Mouse (Mus musculus) layer of hippocampus, adult 9-11 months (tissue): ENCODE measurements around the gene Dclk3.

Source experiments
- DNase-seq: peaks from one replicate; pipeline ENCODE4 v3.0.0; 2022

Dclk3 gene

GRCm38 (mm10) chr9:111438904-111439835 is at the start of gene Dclk3:
Gene Dclk3, plus strand, starts transcription at chr9:111439081.
- DNase-seq, result no peak

GRCm38 (mm10) chr9:111390016-111390415 is 48.9 kb upstream of the Dclk3 start:
- DNase-seq, result no peak

- DNase-seq, result no peak
Measured at GRCm38 (mm10) chr9:111391036-111391435, 47.8 kb upstream of the Dclk3 start.

- DNase-seq, result no peak
Measured at GRCm38 (mm10) chr9:111391926-111392442, 46.9 kb upstream of the Dclk3 start.

DNA sequence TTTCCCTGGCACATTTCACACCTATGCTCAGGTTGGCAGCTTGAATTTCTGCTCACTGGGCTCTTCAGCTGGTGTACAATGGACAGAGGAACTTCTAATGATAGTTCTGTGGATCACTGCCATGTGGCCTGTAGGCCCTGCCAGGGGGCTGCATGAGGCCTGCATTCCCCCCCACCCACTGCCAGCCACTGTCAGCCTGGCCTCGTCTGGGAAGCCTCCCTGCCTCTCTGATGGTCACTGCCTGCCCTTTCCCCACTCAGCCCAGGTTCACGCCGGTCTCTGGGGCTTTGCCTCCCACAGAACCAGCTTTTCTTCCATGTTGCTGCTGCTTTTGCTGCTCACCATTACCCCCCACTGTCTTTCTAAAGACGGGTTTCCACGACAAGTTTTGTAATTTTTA is 43.6 kb upstream of the Dclk3 start:
- no peak for DNase-seq

- no peak for DNase-seq
Measured at GRCm38 (mm10) chr9:111398059-111398458, 40.8 kb upstream of the Dclk3 start.

- DNase-seq, result no peak
Measured at GRCm38 (mm10) chr9:111400089-111400488, 38.8 kb upstream of the Dclk3 start.

- no peak for DNase-seq
Measured at GRCm38 (mm10) chr9:111403159-111403558, 35.7 kb upstream of the Dclk3 start.

DNA sequence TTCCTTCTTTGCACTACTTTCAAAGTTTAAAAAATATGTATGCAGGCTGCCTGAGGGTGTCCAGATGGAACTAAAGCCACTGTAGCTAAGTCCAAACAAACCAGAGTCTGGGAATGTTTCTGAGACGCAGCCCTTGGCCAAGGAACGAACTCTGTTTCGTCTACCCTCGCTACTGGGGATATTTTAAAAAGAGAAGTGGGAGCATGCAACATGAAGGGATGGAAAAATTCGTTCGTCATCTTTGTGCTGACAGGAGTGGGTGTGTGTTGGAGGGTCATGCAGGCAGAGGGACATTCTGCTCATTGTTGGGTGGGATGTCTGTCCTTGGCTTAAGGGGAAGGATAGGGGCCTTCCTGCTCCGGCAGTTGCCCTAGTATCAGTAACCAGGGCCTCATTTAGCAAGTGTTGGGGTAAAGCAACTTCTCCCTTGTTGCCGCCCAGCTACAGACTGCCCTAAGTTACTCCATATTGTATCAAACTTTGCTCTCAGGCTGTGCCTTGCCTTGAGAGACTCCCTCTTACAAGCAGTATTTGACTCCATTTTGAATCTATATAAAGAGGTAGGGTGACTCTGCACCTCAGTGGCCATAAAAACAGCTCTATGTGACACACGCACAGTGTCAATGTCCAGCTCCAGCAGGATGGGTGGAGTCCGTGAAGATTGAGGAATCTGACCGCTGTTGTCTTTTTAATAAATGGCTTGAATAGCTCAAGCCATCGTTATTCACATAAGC is 34.4 kb upstream of the Dclk3 start:
- DNase-seq, result no peak

GRCm38 (mm10) chr9:111405080-111405428 is 33.8 kb upstream of the Dclk3 start:
- DNase-seq, result no peak

GRCm38 (mm10) chr9:111408012-111408411 is 30.9 kb upstream of the Dclk3 start:
- DNase-seq, result peak; percentile 44

GRCm38 (mm10) chr9:111408427-111408826 is 30.5 kb upstream of the Dclk3 start:
- DNase-seq, result peak; percentile 31

DNA sequence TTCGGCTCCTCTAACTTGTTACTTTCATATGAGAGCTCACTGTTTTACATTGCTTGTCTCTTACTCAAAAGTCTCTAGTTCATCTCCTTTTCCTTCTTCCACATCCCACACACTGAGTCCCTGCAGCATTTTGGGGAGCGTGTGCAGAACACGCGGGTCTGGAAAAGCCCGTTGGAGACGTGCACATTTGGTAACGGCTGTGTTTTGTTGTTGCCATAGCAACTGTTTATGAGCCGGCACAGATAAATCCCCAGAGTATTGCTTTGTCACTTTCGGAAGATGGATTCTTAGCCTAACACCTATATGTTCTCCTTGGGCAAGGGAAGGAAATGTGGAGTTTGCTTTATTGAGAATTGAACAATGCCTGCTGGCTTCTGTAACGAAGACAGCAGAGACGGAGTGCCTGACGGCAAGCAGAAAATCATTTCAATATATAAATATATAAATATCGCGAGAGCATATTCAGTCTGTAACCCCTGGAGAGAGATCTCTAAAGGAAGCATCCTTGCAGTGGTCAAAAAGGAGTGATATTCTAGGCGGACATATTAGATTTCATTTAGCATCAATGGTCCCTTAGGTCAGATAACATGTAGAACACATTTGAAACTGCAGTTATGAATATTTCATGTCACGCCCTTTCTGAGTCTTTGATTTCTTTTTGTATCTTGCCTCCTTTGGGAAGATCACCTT is 26.3 kb upstream of the Dclk3 start:
- peak; percentile 82 for DNase-seq

GRCm38 (mm10) chr9:111421862-111422261 is 17.0 kb upstream of the Dclk3 start:
- DNase-seq, result no peak

GRCm38 (mm10) chr9:111422567-111422966 is 16.3 kb upstream of the Dclk3 start:
- DNase-seq, result no peak

DNA sequence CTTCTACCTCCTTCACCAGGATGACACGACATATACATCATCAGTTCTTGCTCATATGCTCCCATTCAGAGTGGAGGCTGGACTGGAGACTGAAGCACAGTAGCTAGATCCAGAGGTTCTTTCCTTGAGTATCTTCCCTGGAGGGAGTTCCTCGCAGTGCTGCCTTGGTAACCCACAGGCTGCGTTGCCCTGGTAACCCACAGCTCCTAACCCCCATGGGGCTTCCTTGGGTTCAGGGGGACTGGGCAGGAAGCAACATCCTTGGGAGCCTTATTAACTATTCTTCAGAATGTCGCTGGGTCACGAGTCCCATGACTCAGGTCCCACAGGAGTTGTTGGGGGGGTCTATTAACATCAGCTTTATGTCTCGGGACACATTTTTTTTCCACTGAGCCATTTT is 13.8 kb upstream of the Dclk3 start:
- DNase-seq, result no peak

GRCm38 (mm10) chr9:111425952-111426351 is 12.9 kb upstream of the Dclk3 start:
- no peak for DNase-seq

DNA sequence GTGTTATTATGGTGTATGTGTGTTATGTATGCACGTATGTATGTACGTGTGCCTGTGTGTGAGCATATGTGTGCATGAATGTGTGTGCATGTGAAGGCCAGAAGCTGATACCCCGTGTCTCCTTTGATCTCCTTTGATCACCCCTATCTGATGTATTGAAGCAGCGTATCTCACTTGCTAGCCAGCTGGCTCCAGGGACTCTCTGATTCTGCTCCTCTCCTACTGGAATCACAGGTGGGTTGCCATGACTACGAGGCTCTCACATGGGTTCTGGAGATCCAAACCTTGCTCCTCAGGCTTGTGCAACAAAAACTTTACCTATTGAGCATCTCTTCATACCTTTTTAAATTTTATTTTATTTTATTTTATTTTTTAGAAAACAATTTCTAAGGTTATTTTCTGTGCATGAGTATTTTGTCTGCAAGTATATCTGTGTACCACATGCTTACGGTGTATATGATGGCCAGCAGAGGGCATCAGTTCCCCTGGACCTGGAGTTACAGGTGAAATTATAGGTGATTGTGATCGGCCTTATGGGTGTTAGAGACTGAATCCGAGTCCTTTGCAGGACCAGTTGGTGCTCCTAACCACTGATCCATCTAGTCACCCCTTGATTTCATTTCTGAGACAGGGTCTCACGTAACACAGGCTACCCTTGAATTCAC is 10.9 kb upstream of the Dclk3 start:
- DNase-seq, result no peak

- no peak for DNase-seq
Measured at GRCm38 (mm10) chr9:111428698-111429362, 10.1 kb upstream of the Dclk3 start.

DNA sequence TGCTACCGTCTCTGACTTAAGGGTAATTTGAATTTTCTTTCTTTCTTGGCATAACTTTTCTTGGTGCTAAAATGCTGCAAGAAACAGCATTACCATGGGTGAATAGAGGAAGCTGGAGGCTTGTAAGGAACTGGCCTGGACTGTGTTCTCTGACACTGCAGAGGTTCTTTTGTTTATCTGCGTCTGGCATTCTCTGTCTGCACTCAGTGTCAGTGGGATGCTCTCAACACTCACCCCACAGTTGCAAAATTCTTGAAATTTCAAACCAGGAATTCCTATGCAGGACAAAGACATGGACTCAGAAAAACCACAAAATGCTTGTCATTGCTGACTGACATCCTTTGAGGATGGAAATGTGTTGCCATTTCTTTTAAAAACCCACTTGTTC is 9.5 kb upstream of the Dclk3 start:
- no peak for DNase-seq

GRCm38 (mm10) chr9:111435429-111435828 is 3.5 kb upstream of the Dclk3 start:
- DNase-seq, result no peak

DNA sequence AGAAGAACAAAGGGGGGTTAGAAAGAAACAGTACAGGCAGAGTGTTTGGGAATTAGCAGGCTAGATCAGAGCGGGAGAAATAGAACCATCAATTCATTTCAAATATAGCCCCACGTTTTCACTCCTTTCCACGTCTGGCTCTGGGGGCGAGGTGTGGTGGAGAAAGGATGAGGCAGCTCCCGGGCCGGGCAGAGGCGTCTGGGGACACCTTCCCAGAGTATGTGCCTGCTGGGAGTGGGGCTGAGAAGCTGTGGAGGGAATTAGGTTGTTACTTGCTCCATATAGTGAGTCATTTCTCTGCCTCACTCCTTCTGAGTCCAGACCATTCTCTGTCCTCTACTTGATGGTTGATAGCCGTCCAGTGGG is 938 bp downstream of the Dclk3 start:
- no peak for DNase-seq
